Mouse (Mus musculus) liver, postnatal 0 days (tissue): ENCODE results near the gene Mast1.
A peak's percentile ranks its signal among the peaks of the same experiment; 100 is the strongest.

Experiments
- CTCF ChIP-seq: sonication (generic); IDR thresholded peaks from 2 replicates; pipeline ENCODE4 v1.5.1; 2016; ENCODE audit warnings: antibody characterized with exemption, low read depth
- EP300 ChIP-seq: IDR thresholded peaks from 2 replicates; pipeline ENCODE4 v1.6.1; 2016; ENCODE audit warnings: antibody characterized with exemption, low read depth, mild to moderate bottlenecking

DNA sequence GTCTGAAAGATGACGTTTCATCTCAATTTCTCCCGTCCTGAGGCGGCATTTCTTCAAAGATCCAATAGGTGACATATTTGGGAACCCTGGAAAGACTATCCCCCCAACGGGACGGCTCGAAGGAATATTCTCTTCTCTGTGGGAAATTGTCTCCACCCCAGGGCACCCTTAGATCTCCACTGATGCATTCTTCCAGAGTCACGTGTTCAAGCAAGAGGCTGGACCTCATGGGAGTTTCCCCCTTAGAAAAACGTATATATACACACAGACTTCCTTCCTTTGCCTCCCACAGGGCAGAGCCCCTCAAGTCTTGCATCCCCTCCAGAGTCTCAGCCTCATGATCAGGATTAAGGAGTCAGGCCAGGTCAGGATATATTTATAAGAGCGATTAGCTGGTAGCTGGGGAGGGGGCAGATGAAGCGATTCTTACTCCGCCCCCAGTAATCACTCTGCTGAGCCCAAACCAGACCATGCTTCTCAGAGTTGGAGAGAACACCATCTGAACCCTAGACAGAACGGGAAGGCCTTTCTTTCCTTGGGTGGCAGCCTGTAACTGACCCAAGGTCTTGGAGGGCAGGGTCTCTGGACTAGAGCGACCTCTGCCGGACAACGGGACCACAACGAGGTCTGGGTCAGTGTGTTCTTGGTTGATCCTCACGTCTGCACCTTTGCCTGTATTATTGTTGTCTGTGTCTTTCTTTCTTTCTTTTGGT, 9.5 kb upstream of the Mast1 start, which contains the start of gene Rtbdn:
- TF ChIP-seq EP300 (no peak), CTCF (peak; percentile 48)
